Mouse (Mus musculus) embryonic facial prominence, embryonic 14.5 days (tissue): ENCODE measurements around the gene Prkcz. TPM values are rescaled to one million over a fixed set of nuclear protein-coding genes. Genes with fewer than 3 reads are reported as not detected.
A peak's percentile ranks its signal among the peaks of the same experiment; 100 is the strongest.

Experiments used
- ATAC-seq: fragments of 200-750 bp; cut with Nextera tagmentation; 2 replicates; pipeline ENCODE4 v1.8.0; 2017; ENCODE audit warnings: low read depth, moderate number of reproducible peaks, moderate TSS enrichment
- DNase-seq: peaks from one replicate; pipeline ENCODE4 v3.0.0-alpha.2; 2015; ENCODE audit warnings: low spot score
- H3K27ac ChIP-seq: fragments of 300-500 bp; sonication (generic); replicated peaks from 2 replicates; pipeline ENCODE4 v1.5.1; 2014; ENCODE audit warnings: low read depth, mild to moderate bottlenecking, low read length, moderate library complexity
- H3K27me3 ChIP-seq: fragments of 300-500 bp; sonication (generic); replicated peaks from 2 replicates; pipeline ENCODE4 v1.6.1; 2014; ENCODE audit warnings: low read length; ENCODE audit not compliant: control insufficient read depth, insufficient read depth
- H3K36me3 ChIP-seq: fragments of 300-500 bp; sonication (generic); 2 replicates; pipeline ENCODE4 v1.6.1; 2014; ENCODE audit warnings: low read length, mixed read lengths; ENCODE audit not compliant: control insufficient read depth, insufficient read depth
- H3K4me1 ChIP-seq: fragments of 300-500 bp; sonication (generic); 2 replicates; pipeline ENCODE4 v1.6.1; 2014; ENCODE audit warnings: antibody characterized with exemption, low read length; ENCODE audit not compliant: control insufficient read depth, insufficient read depth
- H3K4me2 ChIP-seq: fragments of 300-500 bp; sonication (generic); 2 replicates; pipeline ENCODE4 v1.6.1; 2014; ENCODE audit warnings: low read depth, mild to moderate bottlenecking, low read length, moderate library complexity, mixed read lengths
- H3K4me3 ChIP-seq: fragments of 300-500 bp; sonication (generic); 2 replicates; pipeline ENCODE4 v1.5.1; 2014; ENCODE audit warnings: low read depth, mild to moderate bottlenecking, low read length
- H3K9ac ChIP-seq: fragments of 300-500 bp; sonication (generic); 2 replicates; pipeline ENCODE4 v1.6.1; 2014; ENCODE audit warnings: low read depth, mild to moderate bottlenecking, low read length, moderate library complexity, mixed read lengths
- H3K9me3 ChIP-seq: fragments of 300-500 bp; sonication (generic); 2 replicates; pipeline ENCODE4 v1.6.1; 2016; ENCODE audit warnings: low read length; ENCODE audit not compliant: control insufficient read depth
- WGBS: fragments of 180-500 bp; shearing (Covaris S2); extraction: QIAGEN DNeasy Blood & Tissue Kit; methylation state at CpG from one replicate; pipeline ENCODE4 v1.1.7; 2014; 5-methylcytosine and 5-hydroxymethylcytosine counted together
- polyA plus RNA-seq: library from polyadenylated mRNA; unstranded; fragments of >200 nt; fragmentation: Nextera tagmentation; extraction: Ambion mirVana; gene quantifications from 2 replicates; pipeline ENCODE4 v1.2.1, GENCODE M21; 2014

Gene Prkcz
- polyA plus RNA-seq, 1 experiment from 2014 or later = 9.8 TPM

DNA sequence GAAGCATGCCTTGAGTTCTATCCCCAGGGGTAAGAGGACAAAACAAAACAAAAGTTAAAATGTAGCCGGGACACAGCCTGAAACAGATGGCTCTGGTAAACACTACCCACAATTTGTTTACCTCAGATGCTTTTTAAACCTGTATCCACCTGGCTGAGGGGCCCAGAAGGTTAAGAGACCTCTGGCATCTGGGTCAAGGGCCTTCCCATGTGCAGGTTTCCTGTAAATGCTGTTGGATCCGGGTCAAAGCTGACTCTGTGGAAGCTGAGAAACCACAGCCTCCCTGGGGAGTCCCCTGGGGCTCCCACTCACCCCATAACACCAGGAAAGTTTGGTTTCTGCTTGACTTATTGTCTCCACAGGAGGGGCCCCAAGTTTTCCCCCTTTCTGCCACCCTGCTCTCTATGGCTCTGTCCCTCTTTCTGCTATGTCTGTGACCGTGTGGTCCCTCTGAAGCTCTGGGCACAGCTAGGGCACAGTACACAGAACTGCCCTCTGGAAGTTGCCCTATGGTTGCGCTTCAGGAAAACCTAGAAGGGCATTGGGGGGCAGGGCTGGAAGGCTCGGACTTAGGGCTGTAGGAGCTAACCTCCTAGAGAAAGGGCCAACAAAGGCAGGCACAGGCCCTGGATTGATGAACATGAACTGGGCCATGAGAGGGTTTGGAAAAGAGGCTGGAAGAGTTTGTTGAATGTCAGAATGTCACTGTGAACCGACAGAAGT is 115.2 kb downstream of the Prkcz start:
- Histone ChIP-seq H3K36me3 (no peaks in the 10 kb centered on the region), H3K9me3 (no peaks in the 10 kb centered on the region), H3K27ac (no peak overlapping the region), H3K27me3 (no peaks in the 10 kb centered on the region), H3K4me1 (peaks cover 6% of the 10 kb centered on the region; the same call in 1 of the 2 replicates), H3K4me2 (no peak overlapping the region), H3K4me3 (no peak overlapping the region), H3K9ac (peak overlapping the region; percentile 25; the same call in 1 of the 2 replicates)
- ATAC-seq (no peak), DNase-seq (no peak)
- 47% methylated on average over 6 of the region's 6 CpGs for WGBS

DNA sequence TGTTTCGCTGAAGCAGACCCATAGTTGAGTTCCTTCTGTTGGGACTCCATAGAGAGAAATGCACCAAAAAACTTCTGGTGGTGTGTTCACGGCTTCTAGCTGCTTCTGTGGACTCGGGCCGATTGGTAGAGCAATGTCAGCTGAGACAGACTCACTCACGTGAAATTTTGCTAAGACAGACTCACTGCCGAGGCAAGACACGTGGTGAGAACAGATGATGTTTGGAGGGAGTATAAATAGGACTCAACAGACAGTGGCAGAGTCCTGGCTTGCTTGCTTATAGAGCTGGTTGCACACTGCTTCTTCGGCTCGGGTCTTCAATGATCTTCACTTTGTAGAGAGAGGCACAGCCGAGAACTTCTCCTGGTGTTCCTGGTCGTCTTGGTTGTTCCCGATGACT is 117.9 kb downstream of the Prkcz start:
- no peak overlapping the region for H3K27ac ChIP-seq
- no peaks in the 10 kb centered on the region for H3K9me3 ChIP-seq
- no peak for ATAC-seq
- no peak overlapping the region for H3K4me3 ChIP-seq
- H3K4me2 ChIP-seq = no peak overlapping the region
- WGBS = 82% methylated on average over 12 of the region's 12 CpGs
- H3K4me1 ChIP-seq = peaks cover 4% of the 10 kb centered on the region; the same call in 1 of the 2 replicates
- no peaks in the 10 kb centered on the region for H3K27me3 ChIP-seq
- H3K36me3 ChIP-seq = no peaks in the 10 kb centered on the region
- no peak overlapping the region for H3K9ac ChIP-seq
- no peak for DNase-seq

DNA sequence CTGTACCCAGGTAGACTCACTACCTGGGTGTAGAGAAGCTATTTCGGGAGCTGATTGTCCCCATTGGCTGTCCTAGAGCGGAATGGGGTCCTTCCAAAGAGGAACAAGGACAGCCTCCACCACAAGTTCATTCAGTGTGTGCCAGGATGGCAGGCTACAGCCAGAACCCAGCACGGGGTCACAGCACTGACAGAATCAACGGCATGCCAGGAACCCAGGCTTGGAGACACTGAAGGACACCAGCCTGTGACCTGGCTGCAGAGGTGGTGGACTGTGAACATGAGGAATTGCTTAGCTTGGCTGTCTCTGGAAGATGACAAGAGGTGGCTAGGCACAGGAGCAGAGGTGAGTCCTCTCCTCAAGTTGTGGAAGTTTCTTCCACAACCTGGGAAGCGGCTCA is 118.9 kb downstream of the Prkcz start:
- ATAC-seq = no peak
- H3K4me1 ChIP-seq = peaks cover 13% of the 10 kb centered on the region
- no peaks in the 10 kb centered on the region for H3K36me3 ChIP-seq
- no peak overlapping the region for H3K9ac ChIP-seq
- no peak overlapping the region for H3K4me2 ChIP-seq
- H3K9me3 ChIP-seq = no peaks in the 10 kb centered on the region
- H3K27ac ChIP-seq = no peak overlapping the region
- 85% methylated on average over 5 of the region's 5 CpGs for WGBS
- H3K4me3 ChIP-seq = no peak overlapping the region
- no peaks in the 10 kb centered on the region for H3K27me3 ChIP-seq
- no peak for DNase-seq

DNA sequence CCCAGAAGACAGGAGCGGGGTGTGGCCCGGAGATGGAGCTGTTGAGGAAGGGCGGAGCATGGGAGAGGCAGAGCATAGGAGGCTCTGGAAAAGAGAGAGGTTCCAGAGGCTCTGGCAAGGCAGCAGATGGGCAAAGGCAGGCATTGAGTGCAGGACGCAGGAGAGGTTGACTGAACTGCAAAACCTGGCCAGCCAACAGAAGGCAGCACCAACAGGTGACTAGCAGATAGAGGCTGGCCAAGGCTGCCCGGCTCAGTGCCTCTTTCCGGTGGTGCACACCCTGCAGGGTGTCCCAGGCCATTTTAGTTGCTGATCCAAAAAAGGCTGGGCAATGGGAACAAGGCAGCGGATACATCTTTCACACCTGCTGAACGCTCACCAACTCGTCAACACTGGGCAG is 119.4 kb downstream of the Prkcz start:
- no peak overlapping the region for H3K4me2 ChIP-seq
- no peak overlapping the region for H3K4me3 ChIP-seq
- WGBS = 82% methylated on average over 9 of the region's 9 CpGs
- no peak for ATAC-seq
- no peaks in the 10 kb centered on the region for H3K27me3 ChIP-seq
- peaks cover 18% of the 10 kb centered on the region for H3K4me1 ChIP-seq
- H3K36me3 ChIP-seq = no peaks in the 10 kb centered on the region
- H3K9ac ChIP-seq = no peak overlapping the region
- no peaks in the 10 kb centered on the region for H3K9me3 ChIP-seq
- DNase-seq = no peak
- H3K27ac ChIP-seq = no peak overlapping the region

DNA sequence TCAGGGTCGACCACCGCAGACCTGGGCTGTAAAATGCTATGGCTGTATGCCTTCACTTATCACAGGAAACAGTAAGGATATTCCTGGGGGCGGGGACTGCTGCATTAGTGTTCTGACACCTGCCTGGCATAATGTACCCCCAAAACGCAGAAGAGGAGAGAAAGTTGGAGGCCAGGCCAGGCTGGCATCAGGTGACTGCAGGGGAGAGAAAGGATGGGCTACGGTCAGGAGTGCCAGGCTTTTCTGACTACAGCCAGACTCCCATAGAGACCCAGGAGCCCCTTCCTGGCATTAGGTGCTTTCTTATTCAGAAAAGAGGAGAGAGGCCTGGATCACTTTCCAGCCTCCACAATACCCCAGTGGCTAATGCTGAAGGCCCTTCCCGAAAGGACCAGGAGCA is 121.7 kb downstream of the Prkcz start:
- H3K4me3 ChIP-seq = no peak overlapping the region
- WGBS = 67% methylated on average over 6 of the region's 6 CpGs
- no peak overlapping the region for H3K9ac ChIP-seq
- no peaks in the 10 kb centered on the region for H3K9me3 ChIP-seq
- no peaks in the 10 kb centered on the region for H3K27me3 ChIP-seq
- no peak overlapping the region for H3K4me2 ChIP-seq
- H3K27ac ChIP-seq = no peak overlapping the region
- ATAC-seq (no peak), DNase-seq (no peak)
- H3K36me3 ChIP-seq = no peaks in the 10 kb centered on the region
- H3K4me1 ChIP-seq = peaks cover 38% of the 10 kb centered on the region

DNA sequence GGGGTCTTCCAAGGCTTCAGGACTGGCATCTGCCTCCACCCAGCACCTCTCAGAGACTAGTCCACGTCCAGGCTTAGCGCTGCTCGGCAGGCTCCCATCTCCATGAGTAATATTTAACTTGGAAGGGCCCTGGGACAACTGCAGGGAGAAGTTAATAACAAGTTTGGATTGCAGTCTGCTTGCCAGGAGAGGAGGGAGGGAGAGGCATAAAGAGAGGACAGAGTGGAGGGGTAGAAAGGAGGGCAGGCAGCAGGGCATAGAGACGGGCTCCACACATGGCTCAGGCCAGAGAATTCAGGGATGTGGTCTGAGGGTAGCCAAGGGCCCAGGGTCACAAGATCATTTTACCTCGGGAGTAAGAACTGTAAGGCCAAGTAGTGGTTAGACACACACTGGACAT is 122.9 kb downstream of the Prkcz start:
- peak overlapping the region; percentile 65 for H3K27ac ChIP-seq
- ATAC-seq = no peak

DNA sequence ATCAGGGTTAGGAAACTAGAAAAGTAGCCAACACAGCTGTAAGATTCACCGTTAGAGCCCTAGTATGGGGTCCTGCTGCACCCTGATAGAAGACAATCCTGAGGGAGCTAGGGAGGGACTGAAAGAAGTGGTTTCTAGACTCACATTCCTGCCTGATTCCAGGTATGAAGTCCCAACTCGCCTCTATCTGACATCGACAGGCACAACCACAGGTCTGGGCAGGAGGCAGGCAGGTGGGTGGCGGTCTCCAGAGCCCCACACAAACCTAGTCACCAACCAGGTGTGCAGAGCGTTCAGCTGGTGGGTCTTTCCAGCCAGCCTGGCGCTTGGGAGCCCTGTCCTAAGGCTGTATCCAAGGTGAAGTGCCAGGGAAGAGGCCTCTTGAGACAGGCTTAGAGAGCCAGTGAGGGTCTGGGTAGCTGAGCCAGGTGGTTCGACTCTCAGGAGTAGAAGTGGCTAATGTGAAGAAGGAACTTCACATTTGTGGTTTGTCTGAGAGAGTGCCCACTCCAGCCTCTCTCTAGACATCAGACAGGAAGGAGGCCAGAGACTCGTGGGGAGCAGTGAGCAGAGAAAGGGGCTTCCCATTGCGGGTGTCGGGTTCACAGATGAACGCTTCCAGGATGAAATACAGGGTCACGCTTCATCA is 124.3 kb downstream of the Prkcz start:
- Histone ChIP-seq H3K9ac (no peak overlapping the region), H3K27ac (peak overlapping the region; percentile 100), H3K4me3 (no peak overlapping the region), H3K36me3 (no peaks in the 10 kb centered on the region), H3K4me1 (peaks cover 58% of the 10 kb centered on the region), H3K9me3 (no peaks in the 10 kb centered on the region), H3K27me3 (no peaks in the 10 kb centered on the region), H3K4me2 (no peak overlapping the region)
- DNase-seq (peak; percentile 64), ATAC-seq (no peak)
- 66% methylated on average over 11 of the region's 12 CpGs for WGBS

More for the DNA sequence above, 122.9 kb downstream of the Prkcz start:
- no peaks in the 10 kb centered on the region for H3K9me3 ChIP-seq
- no peak overlapping the region for H3K4me2 ChIP-seq
- no peaks in the 10 kb centered on the region for H3K27me3 ChIP-seq
- H3K9ac ChIP-seq = 0 out of 2 replicates have a peak overlapping the region, but pooled peaks have one; percentile 6
- peak; percentile 61 for DNase-seq
- WGBS = 50% methylated on average over 5 of the region's 5 CpGs
- H3K4me3 ChIP-seq = no peak overlapping the region
- H3K4me1 ChIP-seq = peaks cover 50% of the 10 kb centered on the region
- H3K36me3 ChIP-seq = no peaks in the 10 kb centered on the region

DNA sequence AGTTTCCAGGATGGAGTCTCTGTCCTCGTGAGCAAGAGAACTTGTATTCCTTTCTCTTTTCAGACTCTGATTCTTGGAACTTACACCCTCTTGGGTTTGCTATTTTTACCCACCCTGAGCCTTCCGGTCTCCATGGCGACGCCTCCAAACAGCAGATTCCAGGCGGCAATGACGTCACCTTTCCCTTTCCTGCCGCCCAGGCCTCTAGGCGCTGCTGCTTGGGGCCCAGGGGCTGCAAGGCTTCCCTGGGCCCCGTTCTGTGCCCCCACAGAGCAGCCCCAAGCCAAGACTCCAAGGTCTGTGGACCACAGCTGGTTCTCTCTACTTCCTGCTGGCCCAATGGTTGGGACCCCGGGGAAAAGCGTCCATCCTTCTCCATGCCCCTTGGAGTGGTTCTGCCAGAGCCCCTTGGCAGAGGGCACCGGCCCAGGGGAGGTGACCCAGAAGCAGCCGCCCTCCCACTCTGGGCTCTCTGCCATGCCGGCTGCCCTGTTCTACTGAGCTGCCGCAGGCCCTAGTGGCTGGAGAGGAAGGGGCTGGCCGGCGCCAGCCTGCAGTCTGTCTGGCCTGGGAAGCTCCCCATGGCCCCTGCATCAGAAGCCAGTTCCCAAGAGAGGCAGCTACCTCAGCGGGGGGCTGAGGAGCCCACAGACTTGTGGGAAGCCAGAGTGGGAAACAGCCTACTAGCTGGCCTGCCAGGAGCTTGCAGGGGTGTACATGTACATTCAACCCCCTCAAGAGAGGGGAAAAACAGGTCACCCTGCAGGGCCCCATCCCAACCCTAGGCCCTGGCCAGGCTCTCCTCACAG is 125.6 kb downstream of the Prkcz start:
- Histone ChIP-seq H3K4me3 (peak overlapping the region; percentile 15), H3K36me3 (no peaks in the 10 kb centered on the region), H3K9me3 (no peaks in the 10 kb centered on the region), H3K4me1 (peaks cover 58% of the 10 kb centered on the region), H3K27me3 (no peaks in the 10 kb centered on the region), H3K4me2 (peak overlapping the region; percentile 40), H3K9ac (peak overlapping the region; percentile 63), H3K27ac (peak overlapping the region; percentile 100)
- WGBS = 10% methylated on average over 16 of the region's 18 CpGs
- DNase-seq = peak; percentile 96
- ATAC-seq = peak; percentile 83
